In the genomic region with DNA sequence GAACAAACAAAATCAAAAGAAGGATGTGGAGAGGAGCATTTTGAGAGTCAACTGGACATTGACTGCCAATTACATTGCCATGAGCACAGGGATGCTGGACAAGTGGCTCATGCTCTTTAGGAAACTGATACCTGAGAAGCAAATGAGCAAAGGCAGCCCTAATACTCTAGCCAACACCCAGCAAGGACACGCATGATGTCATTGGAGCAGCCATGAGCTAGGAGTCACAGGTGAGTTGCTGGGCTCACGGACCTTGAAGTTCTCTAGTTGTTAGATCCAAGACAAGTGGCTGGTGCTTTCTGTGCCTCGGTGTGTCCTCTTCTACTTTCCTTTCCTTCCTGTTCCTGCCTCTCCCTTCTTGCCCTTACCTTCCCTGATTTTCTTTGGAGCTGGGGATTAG, we compare ENCODE assay signal across 13 mouse cellular contexts.
"Had no signal": no experiment of that assay in that cellular context is flagged by ENCODE, and none has a peak within 500 bp of the region (broad histone marks: within the 10 kb centered on the region; RNA-seq: fewer than 3 reads in every experiment).

No protein-coding gene starts in this region.

- DNase-seq: kidney, adult 2 months; kidney, postnatal 36 days; layer of hippocampus, adult 9-11 months; layer of hippocampus, postnatal 36 days; liver; liver, embryonic 13.5 days; liver, postnatal 0 days; right cerebral cortex, adult 18-20 months; right cerebral cortex, postnatal 25 days; thymus, postnatal 36 days had no signal

- H3K36me3 ChIP-seq: limb, embryonic 12.5 days; liver, embryonic 13.5 days; midbrain, embryonic 13.5 days had no signal

- H3K9ac ChIP-seq: limb, embryonic 12.5 days; liver, embryonic 13.5 days; liver, postnatal 0 days; midbrain, embryonic 13.5 days had no signal

- H3K27ac ChIP-seq: kidney, postnatal 0 days; limb, embryonic 12.5 days; liver, embryonic 13.5 days; midbrain, embryonic 13.5 days had no signal

- H3K27me3 ChIP-seq: limb, embryonic 12.5 days; midbrain, embryonic 13.5 days had no signal

- H3K4me3 ChIP-seq: limb, embryonic 12.5 days; liver, embryonic 13.5 days; midbrain, embryonic 13.5 days had no signal

- H3K9me3 ChIP-seq: liver, embryonic 13.5 days; midbrain, embryonic 13.5 days had no signal

- H3K4me2 ChIP-seq: limb, embryonic 12.5 days; midbrain, embryonic 13.5 days had no signal

- ATAC-seq: liver, postnatal 0 days; midbrain, embryonic 13.5 days had no signal
